Mouse (Mus musculus) cerebellum, adult 2 months (tissue): ENCODE measurements around the gene Ndufa8.

Source experiments
- CTCF ChIP-seq: fragments of 200-500 bp; IDR thresholded peaks from 2 replicates; pipeline ENCODE4 v1.5.1; 2011; ENCODE audit warnings: low read depth, mild to moderate bottlenecking, control low read depth, low read length, moderate library complexity, borderline replicate concordance; ENCODE audit not compliant: insufficient read depth
- POLR2A ChIP-seq: fragments of 200-500 bp; IDR thresholded peaks from 2 replicates; pipeline ENCODE4 v1.6.1; 2011; ENCODE audit warnings: low read length, control low read depth, borderline replicate concordance; ENCODE audit not compliant: insufficient read depth

- TF ChIP-seq POLR2A (no peak), CTCF (no peak)
Measured at GRCm38 (mm10) chr2:36071660-36072305, 22.6 kb upstream of the Ndufa8 start.
